Mouse (Mus musculus): ENCODE results near the gene Grm1. TPM values are rescaled to one million over a fixed set of nuclear protein-coding genes. Genes with fewer than 3 reads are reported as not detected.

The Grm1 gene
- polyA plus RNA-seq, 1 experiment from 2014 or later: 3.2 TPM

GRCm38 (mm10) chr10:10681048-10681447 is 401.1 kb downstream of the Grm1 start, which contains the start of gene Gm10944:
Gene Gm10944 (plus strand): TSS chr10:10681348.
- Histone ChIP-seq H3K4me1 (replicated peaks) (no peaks in the 10 kb centered on the region), H3K4me3 (no peak within 1 kb of the TSS), H3K27me3 (no peaks in the 10 kb centered on the region), H3K9me3 (no peaks in the 10 kb centered on the region), H3K27ac (no peak within 1 kb of the TSS), H3K4me2 (no peak within 1 kb of the TSS), H3K9ac (no peak within 1 kb of the TSS), H3K36me3 (no peaks in the 10 kb centered on the region)
- ATAC-seq (ENCODE audit: low FRiP score): no peak
- 94% methylated on average over 1 of the region's 1 CpGs for WGBS

- Histone ChIP-seq H3K9me3 (no peaks in the 10 kb centered on the region), H3K4me1 (replicated peaks) (no peaks in the 10 kb centered on the region), H3K4me3 (no peak overlapping the region), H3K4me2 (no peak overlapping the region), H3K36me3 (no peaks in the 10 kb centered on the region), H3K9ac (no peak overlapping the region), H3K27ac (no peak overlapping the region), H3K27me3 (no peaks in the 10 kb centered on the region)
- 81% methylated on average over 3 of the region's 3 CpGs for WGBS
- ATAC-seq (ENCODE audit: low FRiP score): no peak
These were observed 422.2 kb downstream of the Grm1 start for GRCm38 (mm10) chr10:10659976-10660375.

- no peaks in the 10 kb centered on the region for H3K4me1 ChIP-seq (replicated peaks)
- H3K27ac ChIP-seq: no peak overlapping the region
- ATAC-seq (ENCODE audit: low FRiP score): no peak
- H3K36me3 ChIP-seq: no peaks in the 10 kb centered on the region
- no peaks in the 10 kb centered on the region for H3K9me3 ChIP-seq
- no peaks in the 10 kb centered on the region for H3K27me3 ChIP-seq
- no peak overlapping the region for H3K4me3 ChIP-seq
- no peak overlapping the region for H3K4me2 ChIP-seq
- 83% methylated on average over 3 of the region's 3 CpGs for WGBS
- H3K9ac ChIP-seq: no peak overlapping the region
These were observed 423.0 kb downstream of the Grm1 start for GRCm38 (mm10) chr10:10659161-10659560.

- Histone ChIP-seq H3K4me3 (no peak overlapping the region), H3K27ac (no peak overlapping the region), H3K9ac (no peak overlapping the region), H3K9me3 (no peaks in the 10 kb centered on the region), H3K4me1 (replicated peaks) (no peaks in the 10 kb centered on the region), H3K4me2 (no peak overlapping the region), H3K27me3 (no peaks in the 10 kb centered on the region), H3K36me3 (no peaks in the 10 kb centered on the region)
- ATAC-seq (ENCODE audit: low FRiP score): no peak
- WGBS: 89% methylated on average over 4 of the region's 4 CpGs
These were observed 425.5 kb downstream of the Grm1 start for GRCm38 (mm10) chr10:10656621-10657020.

GRCm38 (mm10) chr10:10655991-10656390 is 426.2 kb downstream of the Grm1 start:
- no peak for ATAC-seq (ENCODE audit: low FRiP score)
- Histone ChIP-seq H3K4me2 (no peak overlapping the region), H3K36me3 (no peaks in the 10 kb centered on the region), H3K9ac (no peak overlapping the region), H3K4me1 (replicated peaks) (no peaks in the 10 kb centered on the region), H3K9me3 (no peaks in the 10 kb centered on the region), H3K27ac (no peak overlapping the region), H3K4me3 (no peak overlapping the region), H3K27me3 (no peaks in the 10 kb centered on the region)

Other genes starting within 250 kb of the Grm1 start
- gene Shprh, start 67.1 kb upstream of the Grm1 start, polyA plus RNA-seq (2015; fragmentation: Nextera tagmentation; extraction: Ambion mirVana): 22.9 and 23.4 TPM in 2 replicates
- gene Fbxo30, start 199.0 kb upstream of the Grm1 start, polyA plus RNA-seq (2015; fragmentation: Nextera tagmentation; extraction: Ambion mirVana): 25.2 and 27.0 TPM in 2 replicates

Measured in hindbrain, embryonic 13.5 days (tissue).